ENCODE assay signal across 14 mouse cellular contexts in the genomic region with DNA sequence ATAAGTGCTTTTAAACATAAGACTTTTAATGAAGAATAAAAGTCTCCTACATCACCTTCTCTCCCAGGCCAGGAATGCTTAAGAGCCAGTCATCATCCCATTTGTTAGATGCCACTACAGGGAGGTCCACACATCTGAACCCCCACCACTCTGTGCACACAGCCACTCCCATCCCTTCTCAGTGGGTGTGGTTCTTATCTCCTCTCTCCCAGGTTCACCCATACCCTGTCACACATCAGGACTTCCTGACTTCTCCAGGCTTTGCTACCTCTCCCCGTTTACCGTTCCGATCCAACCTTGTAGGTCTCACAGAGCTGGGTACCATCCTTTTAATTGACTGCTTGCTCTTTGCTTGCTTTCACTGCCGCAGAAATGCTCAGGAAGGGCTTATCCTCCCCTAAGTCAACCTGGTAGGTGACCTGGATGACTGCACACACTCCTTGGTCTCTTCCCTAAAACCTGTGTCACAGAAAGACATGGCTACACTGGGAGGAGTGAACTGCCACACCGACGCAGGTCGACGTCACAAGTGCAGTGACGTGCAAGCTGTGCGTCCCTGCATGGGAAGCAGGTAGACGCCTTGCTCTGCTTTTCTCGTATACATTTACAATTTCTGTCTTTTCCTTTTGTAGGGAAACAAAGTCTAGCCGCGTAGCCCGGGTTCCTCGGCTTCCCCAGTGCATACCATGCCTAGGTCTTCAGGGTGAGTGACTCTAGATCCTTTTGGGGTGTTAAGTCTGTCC. TPM values are rescaled to one million over a fixed set of nuclear protein-coding genes. Genes with fewer than 3 reads are reported as not detected.
A peak's percentile ranks its signal among the peaks of the same experiment; 100 is the strongest.
DNase-seq lines count a peak whose midpoint lies in the region; ATAC-seq and TF ChIP-seq lines count a peak whose summit lies in the region.
"Had no signal": no experiment of that assay in that cellular context is flagged by ENCODE, and none has a peak within 500 bp of the region (broad histone marks: within the 10 kb centered on the region; RNA-seq: fewer than 3 reads in every experiment).

No protein-coding gene starts in this region.

- H3K4me3 ChIP-seq in neural tube, embryonic 11.5 days (ENCODE audit: low read depth, low read length): no peak overlapping the region; the same call in 1 of the 2 replicates
- H3K4me3 ChIP-seq in liver, embryonic 11.5 days (ENCODE audit: low read depth, low read length): peak overlapping the region; percentile 32
- no peak overlapping the region for H3K4me3 ChIP-seq in cerebellum, adult 2 months (replicated peaks; ENCODE audit: insufficient read depth, low read depth, low read length)
- H3K4me3 ChIP-seq: embryonic facial prominence, embryonic 15.5 days had no signal

- H3K9me3 ChIP-seq in neural tube, embryonic 11.5 days (ENCODE audit: control insufficient read depth, low read length): no peaks in the 10 kb centered on the region
- no peaks in the 10 kb centered on the region for H3K9me3 ChIP-seq in liver, embryonic 11.5 days (ENCODE audit: control insufficient read depth, low read length)
- H3K9me3 ChIP-seq: embryonic facial prominence, embryonic 15.5 days had no signal

- TF ChIP-seq POLR2A in cerebellum, adult 2 months (IDR thresholded peaks at IDR 0.05; ENCODE audit: borderline replicate concordance, insufficient read depth, low read length): no peak

- no peaks in the 10 kb centered on the region for H3K36me3 ChIP-seq in neural tube, embryonic 11.5 days (ENCODE audit: control insufficient read depth, insufficient read depth, low read length)
- no peaks in the 10 kb centered on the region for H3K36me3 ChIP-seq in liver, embryonic 11.5 days (ENCODE audit: control insufficient read depth, insufficient read depth, low read length)

- TF ChIP-seq CTCF in cerebellum, adult 2 months (IDR thresholded peaks at IDR 0.05; ENCODE audit: borderline replicate concordance, insufficient read depth, low read depth, low read length): no peak

- DNase-seq in neural tube, embryonic 11.5 days (ENCODE audit: low spot score): peak; percentile 2
- no peak for DNase-seq in neural tube, embryonic 10.5 days (ENCODE audit: extremely low spot score, low spot score)
- peak; percentile 67 for DNase-seq in c-Kit-negative CD71-positive TER-119-positive erythroid progenitor cells, embryonic 14.5 days (ENCODE audit: low read depth, low spot score)
- no peak for DNase-seq in liver, embryonic 11.5 days (ENCODE audit: low spot score)
- DNase-seq in adrenal gland, postnatal 25 days: no peak
- DNase-seq in frontal cortex, postnatal 10 days (ENCODE audit: low spot score in 2 of 2): no peak
- DNase-seq in cerebellum, adult 2 months: no peak
- DNase-seq: adrenal gland, adult 8-10 months; gastrocnemius, postnatal 10 days; heart, postnatal 36 days; kidney, adult 11 months; left cerebral cortex, postnatal 4 days had no signal

- H3K9ac ChIP-seq in neural tube, embryonic 11.5 days (ENCODE audit: low read length): no peak overlapping the region
- H3K9ac ChIP-seq in liver, embryonic 11.5 days (ENCODE audit: low read depth, low read length): peak overlapping the region; percentile 59
- H3K9ac ChIP-seq: embryonic facial prominence, embryonic 15.5 days had no signal

- no peaks in the 10 kb centered on the region for H3K27me3 ChIP-seq in neural tube, embryonic 11.5 days (ENCODE audit: control insufficient read depth, insufficient read depth, low read length)
- H3K27me3 ChIP-seq in liver, embryonic 11.5 days (replicated peaks; ENCODE audit: control insufficient read depth, insufficient read depth, low read length): peaks cover 2% of the 10 kb centered on the region
- H3K27me3 ChIP-seq in cerebellum, adult 2 months (ENCODE audit: control insufficient read depth, insufficient read depth, low read length): no peaks in the 10 kb centered on the region
- H3K27me3 ChIP-seq: embryonic facial prominence, embryonic 15.5 days had no signal

- ATAC-seq in neural tube, embryonic 11.5 days (ENCODE audit: insufficient read depth, low FRiP score, low TSS enrichment): no peak
- ATAC-seq in liver, embryonic 11.5 days (replicated peaks; ENCODE audit: low FRiP score): peak; percentile 94
- ATAC-seq: midbrain, embryonic 16.5 days had no signal

- no peak overlapping the region for H3K4me2 ChIP-seq in neural tube, embryonic 11.5 days (ENCODE audit: low read depth)
- H3K4me2 ChIP-seq in liver, embryonic 11.5 days: peak overlapping the region; percentile 64
- H3K4me2 ChIP-seq: embryonic facial prominence, embryonic 15.5 days had no signal

- H3K4me1 ChIP-seq in neural tube, embryonic 11.5 days (ENCODE audit: control insufficient read depth, insufficient read depth, low read length): peaks cover 24% of the 10 kb centered on the region
- peaks cover 42% of the 10 kb centered on the region for H3K4me1 ChIP-seq in liver, embryonic 11.5 days (replicated peaks; ENCODE audit: control insufficient read depth, insufficient read depth, low read length)
- peaks cover 17% of the 10 kb centered on the region for H3K4me1 ChIP-seq in cerebellum, adult 2 months (ENCODE audit: control insufficient read depth, insufficient read depth, low read length)

- no peak overlapping the region for H3K27ac ChIP-seq in neural tube, embryonic 11.5 days (ENCODE audit: low read depth, low read length)
- peak overlapping the region; percentile 79 for H3K27ac ChIP-seq in liver, embryonic 11.5 days (ENCODE audit: low read depth, low read length)
- H3K27ac ChIP-seq in cerebellum, adult 2 months (ENCODE audit: insufficient read depth, low read length): no peak overlapping the region

- 93% methylated on average over 16 of the region's 16 CpGs for WGBS in neural tube, embryonic 11.5 days
- 69% methylated on average over 16 of the region's 16 CpGs for WGBS in liver, embryonic 11.5 days
- WGBS in cerebellum, adult 2 months: 94% methylated on average over 16 of the region's 16 CpGs

RNA-seq across cellular contexts. Expression of a gene that starts 4.2 kb away (rescaled TPM):
- 57.3 and 60.1 TPM in 2 replicates for polyA plus RNA-seq in neural tube, embryonic 11.5 days (2014; fragmentation: Nextera tagmentation; extraction: Ambion mirVana)
- 13.8 and 17.1 TPM in 2 replicates for polyA plus RNA-seq in liver, embryonic 11.5 days (2014; fragmentation: Nextera tagmentation; extraction: Ambion mirVana)
- 105 and 111 TPM in 2 replicates for total RNA-seq in adrenal gland, postnatal 25 days (2021)
- polyA plus RNA-seq in cerebellum, adult 2 months (2012; rRNA removed): 111 and 115 TPM in 2 replicates

RNA-seq across cellular contexts. Expression of a gene that starts 21.9 kb away (rescaled TPM):
- polyA plus RNA-seq in neural tube, embryonic 11.5 days (2014; fragmentation: Nextera tagmentation; extraction: Ambion mirVana): 125 and 129 TPM in 2 replicates
- polyA plus RNA-seq in liver, embryonic 11.5 days (2014; fragmentation: Nextera tagmentation; extraction: Ambion mirVana): 151 and 178 TPM in 2 replicates
- 127 and 149 TPM in 2 replicates for total RNA-seq in adrenal gland, postnatal 25 days (2021)
- polyA plus RNA-seq in cerebellum, adult 2 months (2012; rRNA removed): 193 and 200 TPM in 2 replicates

RNA-seq across cellular contexts. Expression of a gene that starts 22.0 kb away (rescaled TPM):
- 44.7 and 48.4 TPM in 2 replicates for polyA plus RNA-seq in neural tube, embryonic 11.5 days (2014; fragmentation: Nextera tagmentation; extraction: Ambion mirVana)
- 19.7 and 19.9 TPM in 2 replicates for polyA plus RNA-seq in liver, embryonic 11.5 days (2014; fragmentation: Nextera tagmentation; extraction: Ambion mirVana)
- 43.5 and 51.0 TPM in 2 replicates for total RNA-seq in adrenal gland, postnatal 25 days (2021)
- polyA plus RNA-seq in cerebellum, adult 2 months (2012; rRNA removed): 40.2 and 41.9 TPM in 2 replicates

RNA-seq across cellular contexts. Expression of a gene that starts 24.6 kb away (rescaled TPM):
- 13.1 and 17.2 TPM in 2 replicates for polyA plus RNA-seq in neural tube, embryonic 11.5 days (2014; fragmentation: Nextera tagmentation; extraction: Ambion mirVana)
- 20.4 and 26.2 TPM in 2 replicates for polyA plus RNA-seq in liver, embryonic 11.5 days (2014; fragmentation: Nextera tagmentation; extraction: Ambion mirVana)
- 13.9 and 16.9 TPM in 2 replicates for total RNA-seq in adrenal gland, postnatal 25 days (2021)
- 5.7 and 6.0 TPM in 2 replicates for polyA plus RNA-seq in cerebellum, adult 2 months (2012; rRNA removed)

RNA-seq across cellular contexts. Expression of a gene that starts 33.1 kb away (rescaled TPM):
- polyA plus RNA-seq in neural tube, embryonic 11.5 days (2014; fragmentation: Nextera tagmentation; extraction: Ambion mirVana): 27.8 and 28.8 TPM in 2 replicates
- polyA plus RNA-seq in liver, embryonic 11.5 days (2014; fragmentation: Nextera tagmentation; extraction: Ambion mirVana): 4.3 and 5.4 TPM in 2 replicates
- 6.8 and 7.7 TPM in 2 replicates for total RNA-seq in adrenal gland, postnatal 25 days (2021)
- 130 and 135 TPM in 2 replicates for polyA plus RNA-seq in cerebellum, adult 2 months (2012; rRNA removed)

Comparison
In these comparisons a context has a peak if more than half of its experiments do, and no peak if none do; other contexts are left out.
1. DNase-seq: peak in neural tube, embryonic 11.5 days (single experiment) and c-Kit-negative CD71-positive TER-119-positive erythroid progenitor cells, embryonic 14.5 days (single experiment); none in neural tube, embryonic 10.5 days (single experiment), liver, embryonic 11.5 days (single experiment), adrenal gland, postnatal 25 days (single experiment), frontal cortex, postnatal 10 days (0 of 2) and cerebellum, adult 2 months (0 of 2).